Mouse (Mus musculus) cerebellum, adult 2 months (tissue): ENCODE measurements around the gene Ptgr1. TPM values are rescaled to one million over a fixed set of nuclear protein-coding genes. Genes with fewer than 3 reads are reported as not detected.

ENCODE experiments used
- DNase-seq, 2 experiments: peaks; one replicate each; pipeline ENCODE4 v3.0.0; 2021
- H3K27ac ChIP-seq: fragments of 200-500 bp; 2 replicates; pipeline ENCODE4 v1.5.1; 2012; ENCODE audit warnings: low read length, control low read depth, inconsistent platforms; ENCODE audit not compliant: insufficient read depth
- H3K27me3 ChIP-seq: fragments of 200-500 bp; 2 replicates; pipeline ENCODE4 v1.6.1; 2012; ENCODE audit warnings: inconsistent platforms, mild to moderate bottlenecking, low read length, moderate library complexity; ENCODE audit not compliant: control insufficient read depth, insufficient read depth
- H3K4me1 ChIP-seq: fragments of 200-500 bp; 2 replicates; pipeline ENCODE4 v1.6.1; 2011; ENCODE audit warnings: low read length; ENCODE audit not compliant: control insufficient read depth, insufficient read depth
- H3K4me3 ChIP-seq: fragments of 200-500 bp; replicated peaks from 2 replicates; pipeline ENCODE3; 2011; ENCODE audit warnings: mild to moderate bottlenecking, low read depth, low read length, control low read depth; ENCODE audit not compliant: insufficient read depth
- CTCF ChIP-seq: fragments of 200-500 bp; IDR thresholded peaks from 2 replicates; pipeline ENCODE4 v1.5.1; 2011; ENCODE audit warnings: low read depth, mild to moderate bottlenecking, control low read depth, low read length, moderate library complexity, borderline replicate concordance; ENCODE audit not compliant: insufficient read depth
- POLR2A ChIP-seq: fragments of 200-500 bp; IDR thresholded peaks from 2 replicates; pipeline ENCODE4 v1.6.1; 2011; ENCODE audit warnings: low read length, control low read depth, borderline replicate concordance; ENCODE audit not compliant: insufficient read depth
- WGBS: fragments of 180-500 bp; shearing (Covaris S2); methylation state at CpG from one replicate; pipeline ENCODE4 v1.1.7; 2018; 5-methylcytosine and 5-hydroxymethylcytosine counted together
- polyA plus RNA-seq: library from polyadenylated mRNA; depleted of rRNA; stranded (reverse); fragments of >200 nt; gene quantifications from 2 replicates; pipeline ENCODE4 v1.2.3, GENCODE M21; 2012

The Ptgr1 gene
- polyA plus RNA-seq, 1 experiment, result 1.1 TPM

DNA sequence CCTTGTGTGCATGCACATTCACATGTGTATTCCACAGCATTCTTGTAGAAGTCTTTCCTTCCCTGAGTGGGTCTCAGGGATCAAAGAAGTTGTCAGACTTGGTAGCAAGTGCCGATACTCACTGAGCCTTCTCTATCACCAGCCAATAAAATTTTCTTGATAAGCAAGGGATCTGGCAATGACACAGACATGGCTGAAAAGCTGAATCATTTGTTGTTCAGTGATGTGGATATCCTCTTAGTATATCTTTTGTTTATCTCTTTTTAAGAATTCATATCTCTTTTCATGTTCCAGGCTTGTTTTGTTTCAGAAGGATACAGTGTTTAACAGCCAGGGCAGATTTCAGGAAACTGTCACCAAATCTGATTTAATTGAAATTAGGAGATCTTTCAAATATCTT lies 11.8 kb upstream of the Ptgr1 start:
- WGBS, result 95% methylated on average over 1 of the region's 1 CpGs

GRCm38 (mm10) chr4:58997081-58997480 lies 10.2 kb upstream of the Ptgr1 start:
- WGBS, result 32% methylated on average over 5 of the region's 5 CpGs
- Histone ChIP-seq H3K27ac (no peak overlapping the region), H3K27me3 (no peaks in the 10 kb centered on the region), H3K4me1 (no peaks in the 10 kb centered on the region), H3K4me3 (no peak overlapping the region)
- no peak for DNase-seq
- TF ChIP-seq CTCF, result no peak
- no peak for TF ChIP-seq POLR2A

More for the DNA sequence above, 11.8 kb upstream of the Ptgr1 start:
- H3K27me3 ChIP-seq, result no peaks in the 10 kb centered on the region
- DNase-seq, result no peak
- no peaks in the 10 kb centered on the region for H3K4me1 ChIP-seq
- no peak overlapping the region for H3K27ac ChIP-seq
- H3K4me3 ChIP-seq, result no peak overlapping the region
- no peak for TF ChIP-seq CTCF
- no peak for TF ChIP-seq POLR2A

DNA sequence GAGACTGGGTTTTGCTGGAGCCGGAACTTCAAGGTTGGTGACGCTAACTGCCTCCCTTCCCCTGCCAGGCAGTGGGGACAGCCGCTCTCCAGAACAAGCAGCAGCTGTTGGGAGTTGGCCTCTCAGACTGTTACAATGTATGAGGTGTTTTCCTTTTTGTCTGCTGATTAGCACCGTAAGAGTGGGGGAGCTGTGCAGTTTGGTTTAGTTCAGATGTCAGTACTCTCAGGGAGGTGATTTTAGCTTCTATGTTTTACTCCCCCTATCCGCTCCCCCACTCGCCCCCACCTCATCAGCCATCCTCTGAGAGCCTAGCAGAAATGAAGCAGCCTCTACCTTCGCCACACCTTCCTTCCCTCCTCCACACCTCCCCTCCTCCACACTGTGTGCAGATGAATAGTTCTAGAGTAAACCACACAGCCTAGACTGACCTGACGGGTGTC lies 8.4 kb upstream of the Ptgr1 start:
- H3K4me3 ChIP-seq, result no peak overlapping the region
- no peaks in the 10 kb centered on the region for H3K27me3 ChIP-seq
- H3K4me1 ChIP-seq, result no peaks in the 10 kb centered on the region
- H3K27ac ChIP-seq, result no peak overlapping the region
- WGBS, result 78% methylated on average over 8 of the region's 8 CpGs
- no peak for DNase-seq
- TF ChIP-seq POLR2A (no peak), CTCF (no peak)

DNA sequence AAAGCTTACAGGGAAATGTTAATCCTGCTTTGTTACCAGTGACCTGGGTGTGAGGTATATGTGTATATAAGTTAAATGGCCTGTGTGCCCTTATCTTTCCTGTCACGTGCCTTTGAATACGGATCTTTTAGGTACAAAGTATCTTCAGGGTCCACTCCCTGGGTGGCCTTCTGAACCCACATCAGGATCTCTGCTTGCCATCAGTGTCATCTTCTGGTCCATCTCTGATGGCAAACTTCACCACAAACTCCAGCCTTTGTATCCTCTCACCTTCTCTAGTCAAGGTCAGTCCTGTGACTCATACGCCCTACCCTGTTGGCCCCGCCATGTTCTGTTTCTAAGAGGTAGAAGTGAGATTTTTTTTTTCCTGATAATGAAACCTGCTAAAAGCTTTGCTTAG lies 7.8 kb upstream of the Ptgr1 start, which contains the start of gene Dnajc25:
TSS of gene Dnajc25 (plus strand) at position 301 of the 400 bp plus-strand sequence.
- WGBS, result 94% methylated on average over 4 of the region's 4 CpGs
- DNase-seq, result no peak
- TF ChIP-seq CTCF (no peak), POLR2A (no peak)
- Histone ChIP-seq H3K27ac (no peak within 1 kb of the TSS), H3K4me1 (no peaks in the 10 kb centered on the region), H3K4me3 (no peak within 1 kb of the TSS), H3K27me3 (no peaks in the 10 kb centered on the region)

DNA sequence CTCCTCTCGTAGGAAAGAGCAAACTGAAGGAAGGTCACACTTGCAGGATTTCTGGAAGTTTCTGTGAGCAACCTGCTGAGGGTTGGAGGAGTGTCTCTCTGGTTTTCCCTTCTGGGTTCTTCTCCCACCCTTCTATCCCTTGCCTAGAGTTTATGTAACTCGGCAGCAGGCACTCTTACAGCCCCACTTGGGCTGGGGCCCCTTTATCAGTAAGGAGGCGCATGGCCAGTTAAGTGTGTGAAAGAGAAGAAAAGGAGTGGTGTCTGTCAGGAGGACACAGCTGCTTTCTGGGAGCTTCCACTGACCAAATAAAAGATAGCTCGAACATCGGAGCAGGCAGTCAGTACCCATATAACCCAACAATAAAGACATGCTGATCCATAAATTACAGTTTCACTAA lies 5.3 kb upstream of the Ptgr1 start:
- no peak overlapping the region for H3K4me3 ChIP-seq
- H3K27me3 ChIP-seq, result no peaks in the 10 kb centered on the region; the same call in 1 of the 2 replicates
- WGBS, result 81% methylated on average over 5 of the region's 5 CpGs
- H3K4me1 ChIP-seq, result no peaks in the 10 kb centered on the region; the same call in 1 of the 2 replicates
- TF ChIP-seq POLR2A (no peak), CTCF (no peak)
- no peak overlapping the region for H3K27ac ChIP-seq
- DNase-seq, result no peak

- Histone ChIP-seq H3K27ac (no peak overlapping the region), H3K4me1 (no peaks in the 10 kb centered on the region; the same call in 1 of the 2 replicates), H3K27me3 (no peaks in the 10 kb centered on the region; the same call in none of the 2 replicates), H3K4me3 (no peak overlapping the region)
- 81% methylated on average over 17 of the region's 17 CpGs for WGBS
- no peak for DNase-seq
- no peak for TF ChIP-seq CTCF
- no peak for TF ChIP-seq POLR2A
Observed at GRCm38 (mm10) chr4:58990609-58991434, 3.9 kb upstream of the Ptgr1 start.

- H3K27ac ChIP-seq, result no peak overlapping the region
- no peak for DNase-seq
- TF ChIP-seq POLR2A (no peak), CTCF (no peak)
- no peaks in the 10 kb centered on the region; the same call in 1 of the 2 replicates for H3K4me1 ChIP-seq
- 35% methylated on average over 7 of the region's 7 CpGs for WGBS
- H3K4me3 ChIP-seq, result no peak overlapping the region
- no peaks in the 10 kb centered on the region; the same call in none of the 2 replicates for H3K27me3 ChIP-seq
Observed at GRCm38 (mm10) chr4:58989303-58989898, 2.5 kb upstream of the Ptgr1 start.
